Mouse (Mus musculus) embryonic fibroblast, embryonic 13.5 days (primary cell): Measurements from ENCODE around the gene Kcnj14. TPM values are rescaled to one million over a fixed set of nuclear protein-coding genes. Genes with fewer than 3 reads are reported as not detected.

Source experiments
- H3K27ac ChIP-seq: 2 replicates; pipeline ENCODE4 v1.5.1; 2012; ENCODE audit warnings: low read length, control low read depth, inconsistent platforms; ENCODE audit not compliant: insufficient read depth
- H3K4me1 ChIP-seq: 2 replicates; pipeline ENCODE4 v1.6.1; 2011; ENCODE audit warnings: low read length; ENCODE audit not compliant: control insufficient read depth, insufficient read depth
- H3K4me3 ChIP-seq: 2 replicates; pipeline ENCODE4 v1.5.1; 2011; ENCODE audit warnings: mild to moderate bottlenecking, control low read depth, low read length; ENCODE audit not compliant: insufficient read depth
- CTCF ChIP-seq: IDR thresholded peaks from 2 replicates; pipeline ENCODE4 v1.5.1; 2011; ENCODE audit warnings: mild to moderate bottlenecking, control low read depth, low read length, moderate library complexity, borderline replicate concordance; ENCODE audit not compliant: insufficient read depth
- POLR2A ChIP-seq: IDR thresholded peaks from 2 replicates; pipeline ENCODE4 v1.6.1; 2011; ENCODE audit warnings: low read depth, mild to moderate bottlenecking, control low read depth, low read length, moderate library complexity
- polyA plus RNA-seq: library from polyadenylated mRNA; stranded (reverse); fragments of >200 nt; gene quantifications from 2 replicates; pipeline ENCODE4 v1.2.4, GENCODE M21; 2011; ENCODE audit warnings: low read depth; ENCODE audit not compliant: missing spikeins, insufficient read length

Gene Kcnj14
- polyA plus RNA-seq, 1 experiment, result not detected

DNA sequence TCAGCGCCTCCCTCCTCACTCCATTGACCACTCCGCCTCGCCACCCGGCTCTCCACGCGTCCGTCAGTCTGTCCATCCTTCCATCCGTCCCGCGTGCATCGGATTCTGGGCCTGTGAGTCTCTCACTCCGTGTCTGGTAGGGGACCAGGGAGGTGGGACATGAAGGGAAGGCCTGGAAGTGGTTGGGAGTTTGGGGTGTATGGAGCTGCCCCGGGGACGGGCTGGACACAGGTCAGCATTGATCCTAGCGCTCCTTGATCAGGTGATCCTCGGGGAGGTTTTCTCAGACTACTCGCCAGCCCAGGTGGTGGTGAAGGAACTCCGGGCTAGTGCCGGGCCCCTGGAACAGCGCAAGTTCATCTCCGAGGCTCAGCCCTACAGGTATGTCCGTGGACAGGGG, 36.9 kb downstream of the Kcnj14 start:
- Histone ChIP-seq H3K4me1 (peaks cover 6% of the 10 kb centered on the region; the same call in 1 of the 2 replicates), H3K4me3 (no peak overlapping the region), H3K27ac (no peak overlapping the region)
- TF ChIP-seq POLR2A, result no peak
- no peak for TF ChIP-seq CTCF

DNA sequence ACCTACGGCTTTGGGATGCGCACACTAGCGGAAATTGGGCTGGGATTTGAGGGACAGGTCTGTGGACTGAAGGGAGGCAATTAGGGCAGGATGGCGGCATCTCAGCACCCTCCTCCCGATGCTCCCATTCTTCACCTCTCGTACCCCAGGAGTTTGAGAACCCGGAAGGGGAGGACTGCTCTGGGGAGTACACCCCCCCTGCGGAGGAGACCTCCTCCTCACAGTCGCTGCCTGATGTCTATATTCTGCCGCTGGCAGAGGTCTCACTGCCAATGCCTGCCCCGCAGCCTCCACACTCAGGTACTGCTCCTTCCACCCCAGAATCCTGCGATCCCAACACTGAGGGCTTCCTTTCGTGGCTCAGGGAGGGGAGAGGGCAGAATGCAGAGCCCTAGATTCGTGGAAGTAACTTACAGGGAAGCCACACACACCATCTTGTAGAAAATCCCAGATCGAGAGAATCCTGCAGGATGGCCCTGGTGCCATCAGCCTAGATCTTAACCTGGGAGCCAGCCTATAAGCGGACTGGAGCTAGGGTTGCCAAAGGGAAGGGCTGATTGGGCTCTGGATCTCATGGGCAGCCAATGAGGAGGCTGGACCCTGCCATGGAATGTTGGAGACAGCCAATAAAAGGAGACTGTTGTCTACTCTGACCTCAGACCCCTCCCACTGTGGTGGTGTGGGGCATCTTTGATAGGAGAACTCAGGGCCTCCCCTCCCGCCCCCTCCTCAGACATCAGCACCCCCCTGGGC, 37.7 kb downstream of the Kcnj14 start:
- peak overlapping the region; percentile 78 for H3K4me3 ChIP-seq
- TF ChIP-seq POLR2A (peak; percentile 39; the same call in 1 of the 2 replicates), CTCF (no peak)
- H3K27ac ChIP-seq, result no peak overlapping the region
- peaks cover 6% of the 10 kb centered on the region; the same call in 1 of the 2 replicates for H3K4me1 ChIP-seq

DNA sequence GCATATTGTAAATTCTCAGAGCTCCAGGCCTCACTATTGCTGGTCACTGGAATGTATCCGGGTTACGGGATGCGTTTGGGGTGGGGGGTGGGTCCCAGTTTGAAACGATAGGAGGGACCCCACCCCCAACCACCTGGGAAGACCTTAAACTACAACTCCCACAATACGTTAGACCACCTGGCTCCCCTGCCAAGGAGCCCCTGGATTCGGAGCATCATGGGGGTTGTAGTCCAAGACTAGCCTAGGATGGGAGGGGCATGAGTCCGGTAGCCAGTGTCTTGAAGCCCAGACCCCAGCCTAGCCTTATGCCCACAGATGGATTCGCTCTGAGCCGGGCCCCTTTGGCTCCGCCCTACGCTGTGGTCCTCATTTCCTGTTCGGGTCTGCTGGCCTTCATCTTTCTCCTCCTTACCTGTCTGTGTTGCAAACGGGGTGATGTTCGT, 38.4 kb downstream of the Kcnj14 start:
- no peak overlapping the region for H3K27ac ChIP-seq
- H3K4me1 ChIP-seq, result peaks cover 6% of the 10 kb centered on the region; the same call in 1 of the 2 replicates
- peak overlapping the region; percentile 78 for H3K4me3 ChIP-seq
- no peak for TF ChIP-seq CTCF
- 0 out of 2 replicates have a peak, but pooled peaks have one; percentile 1 for TF ChIP-seq POLR2A

DNA sequence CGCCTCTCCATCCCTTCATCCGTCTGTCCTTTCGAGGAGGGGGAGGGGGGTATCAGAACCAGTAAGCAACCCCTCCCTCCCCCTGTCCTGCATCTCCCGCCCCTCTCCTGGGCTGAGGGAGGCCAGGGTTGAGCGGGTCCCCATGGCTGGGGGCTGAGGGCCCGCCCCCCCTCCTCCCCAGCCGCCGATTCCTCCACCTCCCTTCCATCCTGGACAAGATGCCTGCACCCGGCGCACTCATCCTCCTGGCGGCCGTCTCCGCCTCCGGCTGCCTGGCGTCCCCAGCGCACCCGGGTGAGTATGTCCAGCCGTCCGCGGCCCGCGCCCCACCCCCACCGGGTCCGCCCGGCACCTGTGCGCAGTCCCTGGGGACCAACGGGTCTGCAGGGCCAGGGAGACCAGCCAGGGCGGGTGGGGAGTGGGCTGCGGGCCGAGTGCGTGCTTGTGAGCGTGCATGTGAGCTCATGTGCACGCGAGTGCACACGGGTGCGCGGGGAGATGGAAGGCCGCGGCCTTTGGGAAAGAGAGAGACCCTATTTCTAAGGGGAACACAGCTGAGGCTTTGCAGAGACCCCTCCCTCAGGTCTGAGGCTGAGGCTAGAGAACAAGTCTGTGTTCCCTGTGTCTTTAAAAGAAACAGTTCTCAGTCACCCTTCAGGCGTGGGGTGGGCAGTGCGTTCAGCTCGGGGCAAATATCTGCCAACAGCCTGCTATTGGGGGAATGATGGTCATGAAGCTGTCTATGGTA, 39.0 kb downstream of the Kcnj14 start:
- peak; percentile 16; the same call in 1 of the 2 replicates for TF ChIP-seq POLR2A
- TF ChIP-seq CTCF, result no peak
- H3K27ac ChIP-seq, result no peak overlapping the region
- peaks cover 6% of the 10 kb centered on the region; the same call in 1 of the 2 replicates for H3K4me1 ChIP-seq
- peak overlapping the region; percentile 78 for H3K4me3 ChIP-seq

DNA sequence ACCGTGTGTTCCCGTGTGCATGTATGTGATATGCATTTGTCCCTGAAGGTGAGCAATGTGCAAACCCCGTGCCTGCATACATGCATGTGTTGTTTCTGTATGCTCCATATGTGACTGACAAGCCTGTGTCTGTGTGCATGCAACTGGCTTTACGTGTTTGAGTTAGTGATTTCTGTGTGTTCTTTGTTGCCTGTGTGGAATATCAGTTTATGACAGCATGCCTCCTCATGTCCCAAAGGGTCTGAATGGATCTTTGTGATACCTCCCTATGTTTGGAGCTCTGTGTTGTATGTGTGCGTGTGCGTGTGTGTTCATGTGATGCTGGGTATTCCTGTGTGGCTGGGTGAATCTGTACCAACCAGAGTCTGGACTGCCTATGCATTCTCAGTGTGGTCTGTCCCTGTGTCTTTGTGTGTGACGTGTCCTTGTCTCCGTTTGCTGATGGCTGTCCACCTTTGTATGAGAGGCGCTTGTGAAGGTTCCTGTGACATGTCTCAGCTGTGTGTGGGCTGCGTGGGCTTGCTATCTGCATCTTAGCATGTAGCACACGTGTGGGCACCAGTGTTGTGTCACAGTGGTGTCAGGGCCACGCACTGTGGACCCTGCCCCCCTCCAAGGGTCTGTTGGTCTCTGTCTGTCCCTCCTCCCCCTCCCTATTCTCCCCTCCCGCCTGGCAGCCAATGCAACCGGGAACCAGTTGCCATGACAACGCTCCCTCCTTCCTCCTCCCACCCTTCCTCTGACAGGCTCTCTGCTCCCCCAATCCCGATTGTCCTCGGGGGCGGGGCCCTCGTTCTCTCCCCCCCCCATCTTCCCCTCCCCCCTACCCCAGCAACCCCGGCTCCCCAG, 39.8 kb downstream of the Kcnj14 start, which contains the start of gene Sult2b1:
Sult2b1 (minus strand) TSS at position 146 of the 849 bp plus-strand sequence.
- H3K4me1 ChIP-seq, result peaks cover 6% of the 10 kb centered on the region; the same call in 1 of the 2 replicates
- H3K4me3 ChIP-seq, result peak within 1 kb of the TSS; percentile 78
- TF ChIP-seq POLR2A, result no peak
- H3K27ac ChIP-seq, result no peak within 1 kb of the TSS

DNA sequence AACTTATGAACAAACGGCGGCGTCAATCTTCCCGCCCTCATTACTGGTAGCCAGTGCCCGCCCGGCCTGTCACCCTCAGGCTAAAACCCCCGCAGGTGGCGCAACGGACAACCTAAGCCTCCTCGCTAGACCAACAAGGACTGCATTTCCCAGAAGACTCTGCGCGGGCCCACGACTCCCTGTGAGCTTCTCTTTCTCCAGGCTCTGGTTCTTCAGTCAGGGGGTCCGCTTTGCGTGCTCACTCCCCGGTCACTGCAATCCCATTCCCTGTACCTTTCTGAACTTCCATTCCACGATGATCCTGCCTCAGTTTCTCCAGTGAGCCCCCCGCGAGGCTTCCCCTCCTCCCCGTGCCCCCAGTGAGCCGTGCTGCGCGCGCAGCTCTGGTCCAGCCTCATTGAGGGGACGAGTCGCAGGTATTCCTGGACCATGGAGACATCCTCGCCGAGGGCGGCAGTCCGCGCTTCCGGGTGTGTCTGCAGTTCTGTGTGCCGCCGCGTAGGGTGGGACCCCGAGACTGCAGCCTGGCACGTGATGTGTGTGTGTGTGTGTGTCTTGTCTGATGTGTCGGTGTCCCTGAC, 41.0 kb downstream of the Kcnj14 start, which contains the start of gene Lmtk3:
Lmtk3 (plus strand) TSS at position 228 of the 581 bp plus-strand sequence.
- H3K4me1 ChIP-seq, result peaks cover 6% of the 10 kb centered on the region; the same call in 1 of the 2 replicates
- no peak for TF ChIP-seq CTCF
- TF ChIP-seq POLR2A, result peak; percentile 51; the same call in 1 of the 2 replicates
- no peak within 1 kb of the TSS for H3K27ac ChIP-seq
- H3K4me3 ChIP-seq, result peak within 1 kb of the TSS; percentile 53

DNA sequence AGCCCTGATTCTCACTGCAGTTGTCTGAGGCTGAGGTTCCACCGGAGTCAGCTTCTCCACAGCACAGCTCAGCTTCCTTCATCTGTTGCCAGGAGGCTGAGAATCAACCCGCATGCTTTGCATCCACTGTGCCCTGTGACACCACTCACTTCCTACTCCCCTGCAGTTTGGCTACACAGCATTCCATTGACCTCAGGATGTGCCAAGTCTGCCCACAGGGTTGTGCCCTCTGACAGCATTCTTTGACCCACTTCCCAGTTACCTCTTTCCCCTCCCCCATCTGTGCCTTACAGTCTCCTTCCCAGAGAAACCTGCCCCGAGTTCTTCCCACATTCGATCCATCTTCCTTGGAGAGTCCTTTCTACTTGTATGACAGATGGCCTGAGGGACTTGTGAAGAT, 42.3 kb downstream of the Kcnj14 start:
- no peak for TF ChIP-seq CTCF
- no peak overlapping the region for H3K27ac ChIP-seq

DNA sequence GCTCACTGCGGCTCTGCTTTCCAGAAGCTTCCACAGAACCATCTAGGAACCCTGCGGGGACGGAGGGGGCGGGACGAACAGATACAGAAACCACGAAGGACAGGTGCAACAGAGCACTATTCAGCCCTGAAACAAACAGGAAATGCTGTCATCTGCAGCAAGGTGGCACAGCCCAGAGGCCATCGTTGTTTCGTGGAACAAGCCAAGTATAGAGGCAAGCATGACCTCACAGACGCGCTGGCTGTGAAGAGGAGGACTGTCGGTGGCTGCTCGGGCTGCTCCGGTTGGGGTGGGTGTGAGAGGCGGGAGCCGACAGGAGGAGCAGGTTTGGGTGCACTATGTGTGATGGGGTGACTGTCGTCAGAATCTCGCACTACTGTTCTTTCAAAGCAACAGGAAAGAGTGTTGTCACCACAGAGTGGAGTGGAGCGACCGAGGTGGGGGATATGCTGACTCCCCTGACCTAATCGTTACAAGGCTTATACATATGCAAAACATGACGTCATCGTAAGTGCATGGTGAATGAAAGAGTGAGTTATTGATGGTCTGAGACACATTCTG, 45.4 kb downstream of the Kcnj14 start:
- Histone ChIP-seq H3K27ac (no peak overlapping the region), H3K4me1 (no peaks in the 10 kb centered on the region), H3K4me3 (no peak overlapping the region)
- TF ChIP-seq POLR2A, result no peak

More for the DNA sequence above, 42.3 kb downstream of the Kcnj14 start:
- Histone ChIP-seq H3K4me3 (no peak overlapping the region), H3K4me1 (peaks cover 6% of the 10 kb centered on the region; the same call in 1 of the 2 replicates)

DNA sequence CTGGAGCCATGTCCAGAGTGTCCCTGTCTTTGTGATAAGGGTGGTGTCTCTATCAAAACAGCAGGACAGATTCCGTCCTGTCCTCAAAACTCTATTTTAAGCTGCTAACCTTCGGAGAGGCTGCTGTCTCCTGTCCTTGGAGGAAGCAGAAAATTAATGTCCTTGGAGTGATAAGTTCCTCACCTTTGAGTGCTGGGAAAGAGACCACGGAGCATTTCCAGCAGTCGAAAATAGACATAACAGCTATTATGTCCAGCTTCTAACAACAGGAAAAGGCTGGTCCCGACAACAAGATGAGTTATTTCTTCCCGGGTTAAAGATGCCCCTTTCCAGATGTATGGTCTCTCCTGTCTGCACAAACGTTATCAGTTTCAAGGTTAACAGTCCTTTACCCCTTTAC, 49.3 kb downstream of the Kcnj14 start:
- H3K4me1 ChIP-seq, result no peaks in the 10 kb centered on the region
- no peak overlapping the region for H3K27ac ChIP-seq
- TF ChIP-seq CTCF, result no peak
- no peak for TF ChIP-seq POLR2A

More for the DNA sequence above, 49.3 kb downstream of the Kcnj14 start:
- no peak overlapping the region for H3K4me3 ChIP-seq
